Mouse (Mus musculus): ENCODE measurements around the gene Rhot1. TPM values are rescaled to one million over a fixed set of nuclear protein-coding genes. Genes with fewer than 3 reads are reported as not detected.

Gene Rhot1
- total RNA-seq, 2 experiments from 2014 or later, result 37.8 to 40.5 TPM

Other genes starting within 250 kb of the Rhot1 start
- gene Utp6, start 246.6 kb upstream of the Rhot1 start, total RNA-seq (2021), result 10 to 100 TPM; 24.6 to 26.0 TPM
- 10 to 100 TPM; 16.9 to 17.6 TPM for gene Suz12, start 215.9 kb upstream of the Rhot1 start, total RNA-seq (2021)
- gene Crlf3, start 128.0 kb upstream of the Rhot1 start, total RNA-seq (2021), result 1 to 10 TPM; 6.6 to 7.7 TPM
- gene Atad5, start 119.6 kb upstream of the Rhot1 start, total RNA-seq (2021), result under 1 TPM; 0.72 to 0.99 TPM
- gene Tefm, start 66.8 kb upstream of the Rhot1 start, total RNA-seq (2021), result 10 to 100 TPM; 16.3 to 21.5 TPM
- gene Adap2, start 54.9 kb upstream of the Rhot1 start, total RNA-seq (2021), result 1 to 10 TPM; 5.0 to 6.0 TPM
- gene Rnf135, start 25.2 kb upstream of the Rhot1 start, total RNA-seq (2021), result 1 to 10 TPM; 1.7 to 3.5 TPM
- 1 to 10 TPM; 6.9 to 7.1 TPM for gene Rhbdl3, start 91.9 kb downstream of the Rhot1 start, total RNA-seq (2021)
- 10 to 100 TPM; 28.9 to 30.8 TPM for gene 5730455P16Rik, start 169.0 kb downstream of the Rhot1 start, total RNA-seq (2021)
- 10 to 100 TPM; 48.3 to 54.5 TPM for gene Zfp207, start 174.3 kb downstream of the Rhot1 start, total RNA-seq (2021)
- gene Psmd11, start 219.6 kb downstream of the Rhot1 start, total RNA-seq (2021), result 100 to 1,000 TPM; 114 to 151 TPM